Mouse (Mus musculus): Measurements from ENCODE around the gene Dhrs2. TPM values are rescaled to one million over a fixed set of nuclear protein-coding genes. Genes with fewer than 3 reads are reported as not detected.

Dhrs2 gene
- 0.03 TPM in 2 replicates for polyA plus RNA-seq (2012; rRNA removed)

DNA sequence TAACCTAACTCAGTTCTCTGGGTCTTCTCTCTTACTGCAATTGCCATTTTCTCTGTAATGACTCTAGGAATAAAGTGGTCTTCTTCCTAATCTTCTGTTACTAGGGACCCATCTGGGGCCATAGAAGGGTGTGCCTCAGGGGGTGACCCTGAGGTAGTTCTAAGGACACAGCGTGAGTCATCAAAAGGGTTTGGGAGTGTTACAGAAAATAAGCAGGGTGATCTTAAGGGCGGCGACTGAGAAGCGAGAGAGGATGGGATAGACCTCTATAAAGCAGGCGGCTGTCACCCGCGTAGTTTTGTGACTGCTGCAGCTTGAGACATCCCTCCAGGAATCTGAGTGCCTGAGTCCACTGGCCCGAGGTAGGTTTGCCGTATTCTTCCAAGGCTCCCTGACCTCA is at the start of gene Dhrs2:
Dhrs2 (plus strand) TSS at position 301 of the 400 bp plus-strand sequence.

Other genes starting within 250 kb of the Dhrs2 start
- gene Gm17428, start 245.1 kb upstream of the Dhrs2 start, polyA plus RNA-seq (2012; rRNA removed): not detected in 2 replicates
- gene Myh7, start 227.4 kb upstream of the Dhrs2 start, polyA plus RNA-seq (2012; rRNA removed): 0.07 and 2.9 TPM in 2 replicates
- 32.0 and 34.0 TPM in 2 replicates for gene Ngdn, start 206.6 kb upstream of the Dhrs2 start, polyA plus RNA-seq (2012; rRNA removed)
- gene Zfhx2, start 129.7 kb upstream of the Dhrs2 start, polyA plus RNA-seq (2012; rRNA removed): 0.19 and 0.28 TPM in 2 replicates
- 1.9 and 2.4 TPM in 2 replicates for gene Thtpa, start 127.2 kb upstream of the Dhrs2 start, polyA plus RNA-seq (2012; rRNA removed)
- gene Ap1g2, start 115.4 kb upstream of the Dhrs2 start, polyA plus RNA-seq (2012; rRNA removed): 12.2 and 14.4 TPM in 2 replicates
- gene Jph4, start 105.1 kb upstream of the Dhrs2 start, polyA plus RNA-seq (2012; rRNA removed): 0.02 and 0.05 TPM in 2 replicates

All from liver, embryonic 14 days (tissue).